In the genomic region with DNA sequence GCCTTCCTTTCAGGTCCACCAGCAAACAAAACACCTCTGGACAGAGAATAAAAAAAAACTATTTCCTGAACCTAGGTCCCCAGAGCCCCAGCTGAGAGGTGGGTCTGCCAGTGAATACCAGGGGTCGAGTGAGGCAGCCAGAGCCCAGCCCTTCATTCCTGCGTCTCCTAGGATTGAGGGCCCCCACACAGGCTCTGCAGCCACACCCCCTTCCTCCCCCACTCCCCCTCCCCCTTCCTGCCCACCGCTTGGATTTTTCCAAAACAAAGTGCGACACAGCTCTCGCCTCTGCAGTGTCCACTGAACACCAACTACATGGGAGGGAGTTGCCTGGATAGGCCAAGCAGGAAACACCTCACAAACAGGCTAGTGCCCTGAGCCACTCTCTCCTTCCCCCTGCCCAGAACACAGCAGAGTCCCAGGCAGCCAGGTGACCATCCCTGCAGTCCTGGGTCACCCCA, we compare ENCODE assay signal across 9 mouse cellular contexts.
A peak's percentile ranks its signal among the peaks of the same experiment; 100 is the strongest.
DNase-seq lines count a peak whose midpoint lies in the region; ATAC-seq and TF ChIP-seq lines count a peak whose summit lies in the region.
"Had no signal": no experiment of that assay in that cellular context is flagged by ENCODE, and none has a peak within 500 bp of the region (broad histone marks: within the 10 kb centered on the region; RNA-seq: fewer than 3 reads in every experiment).

No protein-coding gene starts in this region.

- H3K27me3 ChIP-seq in kidney, embryonic 15.5 days, result no peaks in the 10 kb centered on the region

- peaks cover 34% of the 10 kb centered on the region for H3K36me3 ChIP-seq in kidney, embryonic 15.5 days
- H3K36me3 ChIP-seq: G1E had no signal

- 0 out of 2 replicates have a peak overlapping the region, but pooled peaks have one; percentile 28 for H3K9ac ChIP-seq in kidney, embryonic 15.5 days

- H3K4me2 ChIP-seq in kidney, embryonic 15.5 days, result no peak overlapping the region

- no peak for TF ChIP-seq CTCF in layer of hippocampus, adult 2 months (conservative IDR thresholded peaks at IDR 0.05)

- H3K4me1 ChIP-seq in kidney, embryonic 15.5 days, result peaks cover 52% of the 10 kb centered on the region

- H3K27ac ChIP-seq in layer of hippocampus, adult 2 months, result peak overlapping the region; percentile 79; the same call in 1 of the 2 replicates
- peak overlapping the region; percentile 91 for H3K27ac ChIP-seq in kidney, embryonic 15.5 days

- no peak overlapping the region for H3K4me3 ChIP-seq in layer of hippocampus, adult 2 months
- no peak overlapping the region for H3K4me3 ChIP-seq in kidney, embryonic 15.5 days (replicated peaks)

- WGBS in kidney, embryonic 15.5 days, result 16% methylated on average over 5 of the region's 5 CpGs

- H3K9me3 ChIP-seq in kidney, embryonic 15.5 days (replicated peaks), result no peaks in the 10 kb centered on the region
- H3K9me3 ChIP-seq: G1E had no signal

- DNase-seq in layer of hippocampus, adult 2 months (ENCODE audit: low spot score in 2 of 2), result no peak
- DNase-seq in layer of hippocampus, adult 8-10 months (ENCODE audit: low spot score in 2 of 2), result no peak
- DNase-seq in heart, adult 11 months, result peak; percentile 99
- peak; percentile 68 for DNase-seq in lung, postnatal 10 days
- DNase-seq in spleen, postnatal 36 days (ENCODE audit: low spot score in 2 of 2), result no peak
- DNase-seq in layer of hippocampus, adult 11-12 months (ENCODE audit: low spot score), result no peak

- ATAC-seq in kidney, embryonic 15.5 days (replicated peaks; ENCODE audit: low FRiP score), result peak; percentile 70
- ATAC-seq in cerebellum, adult (ENCODE audit: insufficient number of reproducible peaks, low FRiP score, low TSS enrichment), result no peak

Comparison
In these comparisons a context has a peak if more than half of its experiments do, and no peak if none do; other contexts are left out.
1. DNase-seq: peak in heart, adult 11 months (single experiment) and lung, postnatal 10 days (single experiment); none in layer of hippocampus, adult 2 months (0 of 2), layer of hippocampus, adult 8-10 months (0 of 2), spleen, postnatal 36 days (0 of 2) and layer of hippocampus, adult 11-12 months (single experiment).